Mouse (Mus musculus): ENCODE data around the gene Fam126b. TPM values are rescaled to one million over a fixed set of nuclear protein-coding genes. Genes with fewer than 3 reads are reported as not detected.
"Not testable (repeated sequence)": the region's sequence is repeated elsewhere in the genome, so short reads cannot be mapped to it uniquely, and the experiment has no call there.

Gene Fam126b
- polyA plus RNA-seq, 1 experiment from 2014 or later: 9.2 TPM

DNA sequence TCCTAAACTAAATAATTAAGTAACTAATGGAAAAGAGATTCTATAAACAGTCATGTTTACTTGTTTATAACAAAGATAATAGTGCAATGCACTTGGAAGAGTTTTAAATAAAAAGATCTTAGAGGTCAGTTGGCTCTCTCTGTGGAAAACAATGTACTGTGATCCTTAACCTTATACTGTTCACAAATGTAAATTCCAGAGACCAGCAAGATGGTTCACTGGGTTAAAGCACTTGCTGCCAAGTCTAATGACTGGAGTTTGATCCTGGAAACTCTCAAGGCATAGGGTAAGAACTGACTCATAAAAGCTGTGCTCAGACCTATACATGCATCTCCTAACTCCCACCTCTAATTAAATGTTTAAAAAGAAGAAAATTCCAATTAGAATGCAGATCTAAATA lies 19.5 kb downstream of the Fam126b start:
- no peak overlapping the region for H3K4me3 ChIP-seq

DNA sequence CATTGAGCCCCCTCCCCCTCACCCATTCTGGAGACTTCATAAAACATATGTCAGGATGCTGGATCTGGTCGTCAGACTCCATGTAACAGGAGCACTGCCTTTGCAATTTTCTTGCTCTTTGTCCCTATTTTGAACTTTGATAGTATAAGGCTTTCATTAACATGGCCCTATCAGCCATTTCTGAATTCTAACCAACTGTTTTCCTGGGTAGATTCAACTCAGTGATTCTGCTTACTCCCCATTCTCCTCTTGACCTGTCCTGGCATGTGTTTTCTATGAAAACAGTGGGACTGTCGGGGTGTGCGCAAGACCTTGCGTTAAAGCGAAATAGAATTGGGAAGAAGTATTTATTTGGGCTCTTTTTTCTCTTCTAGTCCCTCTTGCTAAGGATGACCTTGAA lies 21.1 kb downstream of the Fam126b start:
- no peak for ATAC-seq (ENCODE audit: insufficient number of reproducible peaks, insufficient read depth, low FRiP score, low TSS enrichment, low read depth)
- no peaks in the 10 kb centered on the region for H3K9me3 ChIP-seq
- no peak overlapping the region for H3K4me3 ChIP-seq
- H3K9ac ChIP-seq: no peak overlapping the region
- WGBS: 82% methylated on average over 5 of the region's 5 CpGs
- no peaks in the 10 kb centered on the region for H3K27me3 ChIP-seq
- H3K36me3 ChIP-seq: peaks cover 13% of the 10 kb centered on the region
- H3K4me1 ChIP-seq: no peaks in the 10 kb centered on the region
- no peak overlapping the region for H3K27ac ChIP-seq
- no peak overlapping the region for H3K4me2 ChIP-seq

More for the DNA sequence above, 19.5 kb downstream of the Fam126b start:
- Histone ChIP-seq H3K4me1 (no peaks in the 10 kb centered on the region), H3K9me3 (no peaks in the 10 kb centered on the region), H3K4me2 (no peak overlapping the region), H3K9ac (no peak overlapping the region), H3K36me3 (0 out of 2 replicates have a peak, but pooled peaks cover 10% of the 10 kb centered on the region), H3K27me3 (no peaks in the 10 kb centered on the region), H3K27ac (no peak overlapping the region)
- no peak for ATAC-seq (ENCODE audit: insufficient number of reproducible peaks, insufficient read depth, low FRiP score, low TSS enrichment, low read depth)

DNA sequence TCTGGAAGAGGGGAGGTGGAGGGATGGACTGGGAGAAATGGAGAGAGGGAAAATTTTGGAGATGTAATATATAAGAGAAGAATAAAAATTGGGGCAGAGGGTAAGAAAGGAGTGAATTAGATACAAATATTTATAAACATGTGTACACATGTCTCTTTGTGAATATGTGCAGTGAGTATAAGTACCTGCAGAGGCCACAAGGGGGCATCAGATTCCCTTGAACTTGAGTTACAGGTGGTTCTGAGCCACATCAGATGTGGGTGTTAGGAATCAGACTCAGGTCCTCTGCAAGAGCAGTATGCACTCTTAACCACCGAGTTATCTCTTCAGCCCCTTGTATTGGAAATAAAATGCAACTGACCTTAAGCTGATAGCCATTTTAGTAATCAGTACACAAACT lies 23.7 kb downstream of the Fam126b start:
- H3K36me3 ChIP-seq: peaks cover 18% of the 10 kb centered on the region
- 88% methylated on average over 1 of the region's 1 CpGs for WGBS
- no peak overlapping the region for H3K9ac ChIP-seq
- no peak for ATAC-seq (ENCODE audit: insufficient number of reproducible peaks, insufficient read depth, low FRiP score, low TSS enrichment, low read depth)
- H3K9me3 ChIP-seq: no peaks in the 10 kb centered on the region
- H3K27me3 ChIP-seq: no peaks in the 10 kb centered on the region
- no peaks in the 10 kb centered on the region for H3K4me1 ChIP-seq
- H3K27ac ChIP-seq: no peak overlapping the region
- H3K4me2 ChIP-seq: no peak overlapping the region
- H3K4me3 ChIP-seq: no peak overlapping the region

DNA sequence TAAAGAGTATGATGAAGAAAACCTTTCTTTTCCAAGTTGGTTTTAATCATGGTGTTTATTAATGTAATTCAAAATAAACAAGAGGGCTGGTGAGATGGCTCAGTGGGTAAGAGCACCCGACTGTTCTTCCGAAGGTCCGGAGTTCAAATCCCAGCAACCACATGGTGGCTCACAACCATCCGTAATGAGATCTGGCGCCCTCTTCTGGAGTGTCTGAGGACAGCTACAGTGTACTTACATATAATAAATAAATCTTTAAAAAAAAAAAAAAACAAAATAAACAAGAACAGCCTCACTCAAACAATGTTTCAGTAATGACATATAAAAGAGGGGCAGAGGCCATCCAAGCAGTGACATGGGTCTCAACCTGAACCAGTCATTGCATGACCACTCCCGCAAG lies 25.8 kb downstream of the Fam126b start:
- H3K36me3 ChIP-seq: peaks cover 24% of the 10 kb centered on the region
- not testable (repeated sequence) for H3K4me2 ChIP-seq; H3K27me3 ChIP-seq; H3K4me3 ChIP-seq; H3K9ac ChIP-seq; ATAC-seq (ENCODE audit: insufficient number of reproducible peaks, insufficient read depth, low FRiP score, low TSS enrichment, low read depth); H3K4me1 ChIP-seq; H3K27ac ChIP-seq; H3K9me3 ChIP-seq
- 90% methylated on average over 6 of the region's 6 CpGs for WGBS

DNA sequence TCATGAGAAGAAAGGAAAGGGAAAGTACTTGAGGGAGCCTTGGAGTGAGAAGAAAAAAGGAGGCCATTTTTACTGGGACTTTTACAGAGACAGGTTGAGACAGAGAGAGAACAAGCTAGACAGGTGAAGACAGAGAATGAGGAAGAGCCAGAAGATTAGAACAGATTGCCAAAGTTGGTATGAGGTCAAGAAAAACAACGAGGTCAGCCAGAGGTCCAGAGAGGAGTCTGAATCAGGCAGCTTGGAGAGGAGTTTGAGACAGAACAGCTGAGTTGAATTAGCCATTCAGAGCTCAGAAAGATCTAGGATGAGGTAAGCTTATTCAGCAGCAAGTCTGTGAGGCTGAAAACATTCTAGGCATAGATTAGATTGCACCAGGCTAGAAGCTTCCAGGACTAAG lies 44.7 kb downstream of the Fam126b start:
- Histone ChIP-seq H3K4me2 (no peak overlapping the region), H3K27me3 (no peaks in the 10 kb centered on the region), H3K9me3 (no peaks in the 10 kb centered on the region), H3K27ac (no peak overlapping the region), H3K9ac (no peak overlapping the region), H3K4me1 (no peaks in the 10 kb centered on the region), H3K36me3 (peaks cover 58% of the 10 kb centered on the region), H3K4me3 (no peak overlapping the region)
- no peak for ATAC-seq (ENCODE audit: insufficient number of reproducible peaks, insufficient read depth, low FRiP score, low TSS enrichment, low read depth)
- 63% methylated on average over 1 of the region's 1 CpGs for WGBS

DNA sequence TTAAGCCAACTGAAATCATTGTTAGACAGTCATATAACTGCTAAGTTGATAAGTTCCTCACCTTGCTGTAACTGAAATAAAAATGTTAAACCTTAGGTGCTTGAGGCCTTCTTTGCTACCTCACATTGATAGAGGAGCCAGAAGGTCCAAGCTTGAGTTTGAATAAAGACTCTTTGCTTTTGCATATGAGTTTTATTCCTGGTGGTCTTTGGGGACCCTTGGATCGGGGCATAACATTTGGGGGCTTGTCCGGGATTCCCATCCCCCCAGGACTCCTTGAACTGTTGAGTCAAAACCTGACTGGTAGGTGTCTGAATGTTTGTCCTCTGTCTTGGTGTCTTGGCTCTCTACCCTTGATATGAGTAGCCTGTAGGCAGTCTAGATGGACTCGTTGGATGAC lies 78.9 kb downstream of the Fam126b start:
- peaks cover 39% of the 10 kb centered on the region for H3K9me3 ChIP-seq
- no peak overlapping the region for H3K4me3 ChIP-seq
- peaks cover 16% of the 10 kb centered on the region for H3K36me3 ChIP-seq
- no peak overlapping the region for H3K9ac ChIP-seq
- ATAC-seq (ENCODE audit: insufficient number of reproducible peaks, insufficient read depth, low FRiP score, low TSS enrichment, low read depth): no peak
- H3K4me2 ChIP-seq: no peak overlapping the region
- no peaks in the 10 kb centered on the region for H3K27me3 ChIP-seq
- peaks cover 11% of the 10 kb centered on the region for H3K4me1 ChIP-seq
- no peak overlapping the region for H3K27ac ChIP-seq
- 96% methylated on average over 3 of the region's 3 CpGs for WGBS

DNA sequence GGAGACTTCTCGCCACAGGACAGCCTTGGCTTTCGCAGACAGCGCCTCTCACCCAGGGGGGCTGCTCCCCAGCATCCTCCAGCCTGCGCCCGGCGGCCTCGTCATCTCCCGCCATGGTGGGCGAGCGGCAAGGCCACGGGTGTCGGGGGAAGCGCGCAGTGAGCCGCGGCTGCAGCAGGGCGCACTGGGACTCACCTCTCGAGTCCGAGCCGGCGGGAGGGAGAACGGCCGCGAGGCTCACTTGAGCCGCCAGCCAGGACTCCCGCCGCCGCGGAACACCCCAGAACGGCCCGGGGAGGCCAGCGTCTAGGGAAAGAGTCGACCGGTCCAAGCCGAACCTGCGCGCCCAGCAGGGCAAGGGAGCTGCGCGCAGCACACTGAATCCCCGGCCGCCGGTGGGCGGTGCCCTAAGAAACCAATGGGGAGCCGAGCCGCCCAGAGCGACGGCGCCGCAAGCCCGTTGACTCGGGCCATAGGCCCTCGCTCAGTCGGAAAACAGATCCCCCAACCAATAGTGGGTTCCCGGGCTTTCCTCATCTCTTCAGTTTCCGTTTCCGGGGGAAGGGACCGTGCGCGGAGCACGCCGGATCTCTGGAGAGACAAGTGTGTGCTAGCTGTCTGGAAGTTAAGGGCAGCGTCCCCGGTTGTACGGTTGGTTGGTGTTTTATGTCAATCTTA lies 81.4 kb downstream of the Fam126b start, which contains the start of gene Orc2:
Gene Orc2 (minus strand): TSS at position 533 of the 678 bp plus-strand sequence.
- WGBS: under 1% methylated on average over 63 of the region's 64 CpGs
- Histone ChIP-seq H3K27me3 (no peaks in the 10 kb centered on the region), H3K36me3 (peaks cover 30% of the 10 kb centered on the region), H3K4me3 (peak within 1 kb of the TSS; percentile 98), H3K27ac (peak within 1 kb of the TSS; percentile 89), H3K4me2 (peak within 1 kb of the TSS; percentile 84), H3K9ac (peak within 1 kb of the TSS; percentile 94), H3K9me3 (peaks cover 34% of the 10 kb centered on the region), H3K4me1 (peaks cover 11% of the 10 kb centered on the region)
- peak; percentile 99 for ATAC-seq (ENCODE audit: insufficient number of reproducible peaks, insufficient read depth, low FRiP score, low TSS enrichment, low read depth)

DNA sequence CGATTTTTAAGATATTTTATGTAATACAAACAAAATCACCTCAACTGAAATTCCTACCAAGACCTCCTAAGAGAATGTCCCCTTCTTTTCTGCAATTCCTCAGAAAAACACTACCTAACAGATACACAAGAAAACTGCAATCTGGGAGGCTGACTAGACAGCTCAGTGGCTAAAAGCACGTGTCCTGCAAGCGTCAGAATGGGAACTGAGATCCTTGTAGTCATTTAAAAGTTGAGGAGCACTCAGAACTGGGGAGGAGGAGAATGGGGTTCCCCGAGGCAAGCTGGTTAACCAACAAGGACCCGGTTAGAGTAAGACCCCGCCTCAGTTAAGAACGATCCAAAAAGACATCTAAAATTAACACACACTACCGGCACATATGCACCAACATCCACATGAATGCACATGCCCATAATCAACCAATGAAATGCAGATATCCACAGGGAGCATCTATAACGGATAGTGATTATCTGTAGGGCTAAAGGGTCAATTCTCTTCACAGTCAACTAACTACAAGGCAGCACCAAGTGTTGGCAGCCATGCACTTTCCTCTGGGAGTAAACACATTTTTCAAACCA lies 82.2 kb downstream of the Fam126b start:
- H3K4me3 ChIP-seq: peak overlapping the region; percentile 98
- peak overlapping the region; percentile 89 for H3K27ac ChIP-seq
- peaks cover 11% of the 10 kb centered on the region for H3K4me1 ChIP-seq
- H3K36me3 ChIP-seq: peaks cover 38% of the 10 kb centered on the region
- no peaks in the 10 kb centered on the region for H3K27me3 ChIP-seq
- 22% methylated on average over 9 of the region's 9 CpGs for WGBS
- H3K9ac ChIP-seq: peak overlapping the region; percentile 94
- ATAC-seq (ENCODE audit: insufficient number of reproducible peaks, insufficient read depth, low FRiP score, low TSS enrichment, low read depth): no peak
- H3K9me3 ChIP-seq: peaks cover 28% of the 10 kb centered on the region
- H3K4me2 ChIP-seq: peak overlapping the region; percentile 84

DNA sequence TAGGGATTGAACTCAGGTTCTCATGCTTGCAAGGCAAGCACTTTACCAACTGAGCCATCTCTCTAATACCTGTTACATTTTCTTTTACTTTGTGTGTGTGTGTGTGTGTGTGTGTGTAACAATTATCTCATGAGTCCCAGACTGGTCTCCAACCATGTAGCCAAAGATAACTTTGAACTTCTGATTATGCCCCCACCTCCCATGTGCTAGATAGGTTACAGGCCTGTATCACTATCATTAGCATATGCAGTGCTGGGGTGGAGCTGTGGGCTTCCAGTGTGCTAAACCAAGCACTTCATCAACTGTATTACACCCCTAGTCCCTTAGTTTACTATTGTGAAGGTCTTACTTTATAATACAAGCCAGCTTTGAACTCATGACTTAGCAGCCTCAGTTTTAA lies 83.0 kb downstream of the Fam126b start:
- Histone ChIP-seq H3K36me3 (peaks cover 45% of the 10 kb centered on the region), H3K27me3 (no peaks in the 10 kb centered on the region), H3K9me3 (peaks cover 21% of the 10 kb centered on the region), H3K9ac (peak overlapping the region; percentile 37; the same call in 1 of the 2 replicates), H3K4me3 (peak overlapping the region; percentile 98), H3K27ac (no peak overlapping the region), H3K4me1 (peaks cover 11% of the 10 kb centered on the region), H3K4me2 (peak overlapping the region; percentile 84)
- no peak for ATAC-seq (ENCODE audit: insufficient number of reproducible peaks, insufficient read depth, low FRiP score, low TSS enrichment, low read depth)

DNA sequence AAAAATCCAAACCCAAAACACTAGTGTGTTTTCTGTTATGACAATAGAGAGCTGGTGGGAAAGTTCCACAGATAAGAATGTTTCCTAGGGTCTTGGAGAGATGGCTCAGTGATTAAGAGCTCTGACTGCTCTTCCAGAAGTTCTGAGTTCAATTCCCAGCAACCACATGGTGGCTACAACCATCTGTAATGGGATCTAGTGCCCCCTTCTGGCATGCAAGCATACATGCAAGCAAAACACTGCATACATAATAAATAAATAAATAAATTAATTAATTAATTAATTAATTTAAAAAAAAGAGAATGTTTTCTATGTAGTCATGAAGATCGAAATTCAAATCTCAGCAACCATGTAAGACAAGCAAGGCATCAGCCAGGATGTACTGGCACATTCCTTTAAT lies 87.4 kb downstream of the Fam126b start:
- no peaks in the 10 kb centered on the region for H3K27me3 ChIP-seq
- no peak overlapping the region for H3K27ac ChIP-seq
- ATAC-seq (ENCODE audit: insufficient number of reproducible peaks, insufficient read depth, low FRiP score, low TSS enrichment, low read depth): no peak
- H3K9me3 ChIP-seq: no peaks in the 10 kb centered on the region
- no peak overlapping the region for H3K4me2 ChIP-seq
- no peak overlapping the region for H3K4me3 ChIP-seq
- H3K4me1 ChIP-seq: peaks cover 8% of the 10 kb centered on the region
- 94% methylated on average over 1 of the region's 1 CpGs for WGBS
- peaks cover 63% of the 10 kb centered on the region for H3K36me3 ChIP-seq
- no peak overlapping the region for H3K9ac ChIP-seq

DNA sequence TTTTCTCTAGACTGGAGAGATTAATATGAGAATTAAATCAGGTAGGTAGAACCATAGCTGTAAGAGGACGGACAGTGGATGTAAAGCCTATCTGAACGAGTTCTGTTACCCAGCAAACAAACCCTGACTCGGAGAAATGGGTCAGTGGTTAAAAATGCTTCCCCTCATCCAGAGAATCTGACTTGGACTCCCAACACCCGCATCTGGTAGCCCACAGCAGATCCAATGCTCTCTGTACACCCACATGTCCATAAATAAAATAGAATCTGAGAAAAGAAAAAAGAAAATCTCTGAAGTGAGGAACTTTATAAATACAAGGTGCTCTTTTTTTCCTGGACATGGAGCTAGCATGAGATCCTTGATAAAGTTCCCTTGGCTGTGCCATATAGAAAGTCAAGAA lies 88.4 kb downstream of the Fam126b start:
- Histone ChIP-seq H3K27me3 (no peaks in the 10 kb centered on the region), H3K27ac (no peak overlapping the region), H3K36me3 (peaks cover 70% of the 10 kb centered on the region), H3K4me1 (no peaks in the 10 kb centered on the region), H3K4me3 (no peak overlapping the region), H3K9me3 (no peaks in the 10 kb centered on the region), H3K4me2 (no peak overlapping the region), H3K9ac (no peak overlapping the region)
- ATAC-seq (ENCODE audit: insufficient number of reproducible peaks, insufficient read depth, low FRiP score, low TSS enrichment, low read depth): no peak
- 90% methylated on average over 4 of the region's 4 CpGs for WGBS

DNA sequence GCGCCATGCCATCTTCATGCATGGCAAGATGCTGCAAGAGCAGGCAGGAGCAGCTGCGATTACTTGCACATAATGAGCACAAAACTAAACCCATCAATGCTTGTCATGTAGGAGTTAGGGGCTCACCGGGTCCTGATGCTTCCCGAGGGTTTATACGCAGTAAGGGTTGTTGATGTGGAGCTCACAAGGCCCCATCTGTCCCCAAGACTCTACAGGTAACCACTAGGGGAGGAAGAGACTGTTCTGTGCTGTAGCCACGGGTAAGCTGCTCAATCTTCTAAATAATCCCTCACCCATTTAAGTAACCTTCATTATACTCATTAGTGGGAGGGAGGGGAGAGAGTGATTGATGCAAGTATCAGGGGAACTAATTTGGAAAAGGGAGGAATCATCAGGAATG lies 90.5 kb downstream of the Fam126b start:
- Histone ChIP-seq H3K27ac (no peak overlapping the region), H3K36me3 (peaks cover 85% of the 10 kb centered on the region), H3K9me3 (no peaks in the 10 kb centered on the region), H3K4me2 (no peak overlapping the region), H3K9ac (no peak overlapping the region), H3K4me3 (no peak overlapping the region), H3K27me3 (no peaks in the 10 kb centered on the region), H3K4me1 (no peaks in the 10 kb centered on the region)
- 94% methylated on average over 6 of the region's 6 CpGs for WGBS
- ATAC-seq (ENCODE audit: insufficient number of reproducible peaks, insufficient read depth, low FRiP score, low TSS enrichment, low read depth): no peak
